Mouse (Mus musculus): ENCODE measurements around the gene Dnajc11.

DNA sequence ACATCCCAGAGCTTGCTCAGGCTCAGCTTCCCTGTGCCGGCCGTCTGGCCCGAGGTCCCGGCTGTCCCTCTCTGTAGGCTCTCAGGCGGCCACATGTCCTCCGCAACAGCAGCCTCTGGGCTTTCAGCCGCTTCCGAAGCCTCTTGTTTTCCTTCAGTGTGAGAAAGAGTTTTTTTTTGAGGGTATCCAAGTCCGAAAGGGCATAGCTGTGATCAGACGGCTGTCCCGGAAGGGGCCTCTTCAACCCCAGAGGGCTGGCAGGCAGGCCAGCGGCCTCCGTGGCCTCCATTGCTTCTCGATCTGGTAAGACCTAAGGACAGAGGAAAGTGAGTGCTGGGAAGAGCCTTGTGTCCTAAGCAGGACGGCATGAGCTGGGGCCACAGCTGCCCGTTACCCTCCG, 49.6 kb downstream of the Dnajc11 start:
- TF ChIP-seq CTCF (IDR thresholded peaks at IDR 0.05; ENCODE audit: low read depth) (no peak), EP300 (IDR thresholded peaks at IDR 0.05; ENCODE audit: low read depth) (no peak)

All from liver, postnatal 0 days (tissue).